In the genomic region with DNA sequence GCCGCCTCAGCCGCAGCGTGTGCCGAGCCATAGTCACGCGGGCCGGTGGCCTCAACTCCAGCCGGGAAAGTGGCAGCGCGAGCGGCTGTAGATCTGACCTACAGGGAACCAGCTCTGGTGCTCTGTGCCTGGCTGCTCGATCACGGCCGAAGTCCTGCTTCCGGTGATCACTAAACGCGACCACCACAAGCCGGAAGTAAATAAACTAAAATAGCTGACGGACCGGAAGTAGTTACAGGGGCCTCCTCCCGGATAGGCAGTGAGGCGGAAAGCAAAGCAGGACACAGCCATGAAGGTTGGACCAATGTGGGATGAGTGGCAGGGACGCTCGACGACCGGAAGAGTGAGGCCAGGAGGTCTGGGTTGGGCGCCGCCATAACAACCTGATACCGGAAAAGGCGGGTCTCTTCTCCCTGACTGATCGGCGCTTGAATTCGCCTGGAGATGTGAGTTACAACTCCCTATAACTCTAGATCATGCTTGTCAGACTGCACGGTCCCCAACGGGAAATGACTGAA, we compare ENCODE assay signal across 8 mouse cellular contexts. TPM values are rescaled to one million over a fixed set of nuclear protein-coding genes. Genes with fewer than 3 reads are reported as not detected.
DNase-seq lines count a peak whose midpoint lies in the region; ATAC-seq lines count a peak whose summit lies in the region.

Gene Chchd5, plus strand, starts transcription at position 289 of the 518 bp plus-strand sequence.

- intact Hi-C loops in heart, postnatal 14 days (cut with DNase I) = loop anchor here (1.0 kb wide), 1 partner anchor 28 kb away; no protein-coding TSS in a partner anchor

- peak; percentile 100 for ATAC-seq in forebrain, embryonic 14.5 days
- peak; percentile 100 for ATAC-seq in neural tube, embryonic 15.5 days (ENCODE audit: low FRiP score)

- peak within 1 kb of the TSS; percentile 63 for H3K4me3 ChIP-seq in forebrain, embryonic 14.5 days (ENCODE audit: low read depth, low read length)
- H3K4me3 ChIP-seq in neural tube, embryonic 15.5 days (replicated peaks) = peak within 1 kb of the TSS; percentile 62

- H3K36me3 ChIP-seq in forebrain, embryonic 14.5 days (ENCODE audit: control insufficient read depth, insufficient read depth, low read length) = peaks cover 41% of the 10 kb centered on the region
- peaks cover 51% of the 10 kb centered on the region for H3K36me3 ChIP-seq in neural tube, embryonic 15.5 days

- peak within 1 kb of the TSS; percentile 79 for H3K9ac ChIP-seq in forebrain, embryonic 14.5 days (ENCODE audit: low read length)
- H3K9ac ChIP-seq in neural tube, embryonic 15.5 days (replicated peaks) = peak within 1 kb of the TSS; percentile 71

- peaks cover 6% of the 10 kb centered on the region; the same call in 1 of the 2 replicates for H3K9me3 ChIP-seq in forebrain, embryonic 14.5 days (replicated peaks; ENCODE audit: control insufficient read depth, low read length)
- H3K9me3 ChIP-seq in neural tube, embryonic 15.5 days (replicated peaks) = peaks cover 6% of the 10 kb centered on the region; the same call in 1 of the 2 replicates

- H3K27me3 ChIP-seq in forebrain, embryonic 14.5 days (replicated peaks; ENCODE audit: control insufficient read depth, insufficient read depth, low read length) = no peaks in the 10 kb centered on the region
- no peaks in the 10 kb centered on the region for H3K27me3 ChIP-seq in neural tube, embryonic 15.5 days (replicated peaks)

- under 1% methylated on average over 35 of the region's 35 CpGs for WGBS in forebrain, embryonic 14.5 days
- WGBS in neural tube, embryonic 15.5 days = 0% methylated on average over 35 of the region's 35 CpGs

- H3K4me1 ChIP-seq in forebrain, embryonic 14.5 days (ENCODE audit: control insufficient read depth, insufficient read depth, low read length) = peaks cover 8% of the 10 kb centered on the region; the same call in 1 of the 2 replicates
- peaks cover 17% of the 10 kb centered on the region for H3K4me1 ChIP-seq in neural tube, embryonic 15.5 days

- DNase-seq in ES-CJ7 (ENCODE audit: low read depth, low spot score) = peak; percentile 99
- DNase-seq in cerebellum, adult 11 months = peak; percentile 92
- peak; percentile 98 for DNase-seq in forebrain, embryonic 14.5 days (ENCODE audit: low spot score)
- peak; percentile 89 for DNase-seq in heart, postnatal 14 days
- DNase-seq in layer of hippocampus, adult 11-12 months (ENCODE audit: low spot score) = peak; percentile 97
- DNase-seq in lung, adult 18-20 months = peak; percentile 96 to 97
- DNase-seq in testis, postnatal 14 days (ENCODE audit: low spot score) = peak; percentile 95

- H3K4me2 ChIP-seq in forebrain, embryonic 14.5 days (ENCODE audit: low read length) = peak within 1 kb of the TSS; percentile 72
- peak within 1 kb of the TSS; percentile 84 for H3K4me2 ChIP-seq in neural tube, embryonic 15.5 days

- H3K27ac ChIP-seq in forebrain, embryonic 14.5 days (ENCODE audit: low read depth, low read length) = peak within 1 kb of the TSS; percentile 87
- H3K27ac ChIP-seq in neural tube, embryonic 15.5 days (replicated peaks) = peak within 1 kb of the TSS; percentile 90

RNA-seq across cellular contexts. Expression of gene Chchd5, which starts in this region (rescaled TPM):
- 22.7 and 30.7 TPM in 2 replicates for polyA plus RNA-seq in forebrain, embryonic 14.5 days (2014; fragmentation: Nextera tagmentation; extraction: Ambion mirVana)
- total RNA-seq in heart, postnatal 14 days (2021) = 10 to 100 TPM; 10.9 to 11.9 TPM
- 22.6 and 23.6 TPM in 2 replicates for polyA plus RNA-seq in neural tube, embryonic 15.5 days (2015; fragmentation: Nextera tagmentation; extraction: Ambion mirVana)

Comparison
In these comparisons a context has a peak if more than half of its experiments do, and no peak if none do; other contexts are left out.
1. Peak in every context shown above with its lines: DNase-seq, ATAC-seq, H3K4me3 ChIP-seq and H3K27ac ChIP-seq.